Mouse (Mus musculus) MEL (cell line): ENCODE results near the gene Gk. TPM values are rescaled to one million over a fixed set of nuclear protein-coding genes. Genes with fewer than 3 reads are reported as not detected.

Source experiments
- DNase-seq: peaks from one replicate; pipeline ENCODE4 v3.0.0; 2011; ENCODE audit warnings: low read depth, low spot score
- H3K27ac ChIP-seq: 2 replicates; pipeline ENCODE4 v1.5.1; 2012; ENCODE audit warnings: low read depth, mild to moderate bottlenecking, control low read depth, low read length, moderate library complexity; ENCODE audit not compliant: control insufficient read depth
- H3K27me3 ChIP-seq, 2 experiments: fragments of 150-350 bp in 1 of 2; sonication (generic) in 1 of 2; 2 replicates each; pipeline ENCODE4 v1.6.1; 2012; ENCODE audit warnings: low read length in 2 of 2, mild to moderate bottlenecking in 2 of 2, improper control_type of control experiment in 1 of 2, moderate library complexity in 1 of 2; ENCODE audit not compliant: insufficient read depth in 2 of 2, control insufficient read depth in 1 of 2
- H3K36me3 ChIP-seq, 2 experiments: 2 replicates each; pipeline ENCODE4 v1.6.1; 2012 to 2014; ENCODE audit warnings: low read length in 2 of 2, improper control_type of control experiment in 1 of 2, inconsistent platforms in 1 of 2, mild to moderate bottlenecking in 1 of 2; ENCODE audit not compliant: insufficient read depth in 2 of 2, control insufficient read depth in 1 of 2
- H3K4me1 ChIP-seq, 2 experiments: fragments of 150-350 bp in 1 of 2; sonication (generic) in 1 of 2; 2 replicates each; pipeline ENCODE4 v1.6.1; 2012; ENCODE audit warnings: low read length in 2 of 2, improper control_type of control experiment in 1 of 2, mild to moderate bottlenecking in 1 of 2; ENCODE audit not compliant: insufficient read depth in 2 of 2, control insufficient read depth in 1 of 2
- H3K4me3 ChIP-seq, 2 experiments: fragments of 150-350 bp in 1 of 2; sonication (generic) in 1 of 2; 2 replicates each; pipeline ENCODE4 v1.5.1; 2012; ENCODE audit warnings: low read depth in 2 of 2, low read length in 2 of 2, mild to moderate bottlenecking in 2 of 2, moderate library complexity in 2 of 2, control low read depth in 1 of 2, improper control_type of control experiment in 1 of 2; ENCODE audit not compliant: control insufficient read depth in 1 of 2, insufficient read depth in 1 of 2
- H3K79me2 ChIP-seq: 2 replicates; pipeline ENCODE4 v1.6.1; 2012; ENCODE audit warnings: mild to moderate bottlenecking, low read length, moderate library complexity; ENCODE audit not compliant: control insufficient read depth, poor library complexity, insufficient read depth
- H3K9ac ChIP-seq: 2 replicates; pipeline ENCODE4 v1.6.1; 2012; ENCODE audit warnings: low read depth, mild to moderate bottlenecking, control low read depth, low read length, moderate library complexity; ENCODE audit not compliant: control insufficient read depth, poor library complexity, severe bottlenecking
- H3K9me3 ChIP-seq: fragments of 150-350 bp; sonication (generic); replicated peaks from 2 replicates; pipeline ENCODE4 v1.6.1; 2012; ENCODE audit warnings: mild to moderate bottlenecking, low read length, improper control_type of control experiment, moderate library complexity; ENCODE audit not compliant: insufficient read depth
- CHD1 ChIP-seq: IDR thresholded peaks from 2 replicates; pipeline ENCODE4 v1.6.1; 2012; ENCODE audit warnings: low read depth, mild to moderate bottlenecking, inconsistent platforms, low read length, improper control_type of control experiment
- CHD2 ChIP-seq: IDR thresholded peaks from 2 replicates; pipeline ENCODE4 v1.6.1; 2011; ENCODE audit warnings: low read length, improper control_type of control experiment
- CTCF ChIP-seq, 3 experiments: IDR thresholded peaks in 2 of 3; conservative IDR thresholded peaks in 1 of 3; 2 replicates each; pipeline ENCODE4 v1.5.1; 2011 to 2012; ENCODE audit warnings: low read length in 3 of 3, low read depth in 2 of 3, mild to moderate bottlenecking in 2 of 3, improper control_type of control experiment in 1 of 3, inconsistent platforms in 1 of 3, mixed read lengths in 1 of 3, moderate library complexity in 1 of 3; ENCODE audit not compliant: control insufficient read depth in 1 of 3, insufficient read depth in 1 of 3, poor library complexity in 1 of 3, severe bottlenecking in 1 of 3
- ETS1 ChIP-seq: IDR thresholded peaks from 2 replicates; pipeline ENCODE4 v1.6.1; 2012; ENCODE audit warnings: low read depth, mild to moderate bottlenecking, inconsistent platforms, low read length, improper control_type of control experiment, moderate library complexity
- GABPA ChIP-seq: IDR thresholded peaks from 2 replicates; pipeline ENCODE4 v1.6.1; 2012; ENCODE audit warnings: low read depth, mild to moderate bottlenecking, inconsistent platforms, low read length, improper control_type of control experiment, moderate library complexity
- HCFC1 ChIP-seq: IDR thresholded peaks from 2 replicates; pipeline ENCODE4 v1.6.1; 2012; ENCODE audit warnings: low read depth, mild to moderate bottlenecking, inconsistent platforms, low read length, improper control_type of control experiment, moderate library complexity
- KAT2A ChIP-seq: conservative IDR thresholded peaks from 2 replicates; pipeline ENCODE4 v1.6.1; 2012; ENCODE audit warnings: low read depth, low read length, improper control_type of control experiment, inconsistent platforms
- MAX ChIP-seq: IDR thresholded peaks from 2 replicates; pipeline ENCODE4 v1.6.1; 2011; ENCODE audit warnings: low read length, improper control_type of control experiment
- NELFE ChIP-seq: IDR thresholded peaks from 2 replicates; pipeline ENCODE4 v1.6.1; 2011; ENCODE audit warnings: low read depth, low read length, improper control_type of control experiment
- RCOR1 ChIP-seq: IDR thresholded peaks from 2 replicates; pipeline ENCODE4 v1.6.1; 2012; ENCODE audit warnings: low read depth, mild to moderate bottlenecking, inconsistent platforms, low read length, improper control_type of control experiment
- SMC3 ChIP-seq: IDR thresholded peaks from 2 replicates; pipeline ENCODE4 v1.6.1; 2011; ENCODE audit warnings: low read depth, low read length, improper control_type of control experiment
- UBTF ChIP-seq: IDR thresholded peaks from 2 replicates; pipeline ENCODE4 v1.6.1; 2012; ENCODE audit warnings: low read depth, mild to moderate bottlenecking, inconsistent platforms, low read length, improper control_type of control experiment, moderate library complexity, borderline replicate concordance; ENCODE audit not compliant: insufficient read depth
- ZKSCAN1 ChIP-seq: IDR thresholded peaks from 2 replicates; pipeline ENCODE4 v1.6.1; 2012; ENCODE audit warnings: low read depth, mild to moderate bottlenecking, inconsistent platforms, low read length, improper control_type of control experiment, moderate library complexity
- polyA plus RNA-seq, 2 experiments: library from polyadenylated mRNA; stranded (reverse) in 1 of 2; unstranded in 1 of 2; fragments of >175 nt in 1 of 2; fragments of >200 nt in 1 of 2; gene quantifications; 2 replicates each; pipeline versions ENCODE4 v1.2.1 to v1.2.4; 2012; ENCODE audit warnings: low replicate concordance in 2 of 2, low read depth in 1 of 2; ENCODE audit not compliant: insufficient read length in 2 of 2, insufficient read depth in 1 of 2, missing spikeins in 1 of 2
- total RNA-seq: library from RNA; depleted of rRNA; stranded (reverse); fragments of 300-350 nt; gene quantifications from 2 replicates; pipeline ENCODE4 v1.2.3, GENCODE M21; 2012

Gene Gk
- total and polyA plus RNA-seq, 3 experiments: 7.8 to 13.2 TPM; not detected in 1

DNA sequence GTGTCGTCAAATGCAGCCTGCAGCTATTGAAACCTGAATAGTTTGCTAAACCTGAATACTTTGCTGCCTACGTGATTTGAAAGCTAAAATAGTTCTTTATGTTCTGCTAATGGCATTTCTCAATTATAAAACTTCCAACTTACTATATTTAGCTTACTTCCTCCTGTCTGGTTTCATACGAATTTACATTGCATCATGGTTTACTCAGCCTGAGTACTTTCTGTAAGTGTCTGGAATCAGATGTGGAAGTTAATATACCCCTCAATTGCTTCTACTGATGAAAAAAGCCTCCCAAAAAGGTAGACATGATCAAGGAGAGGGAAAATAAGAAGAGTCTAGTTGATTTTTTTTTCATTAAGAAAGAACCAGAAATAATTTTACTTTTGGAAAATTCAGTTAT, 66.2 kb downstream of the Gk start:
- H3K27ac ChIP-seq: no peak overlapping the region
- DNase-seq: no peak
- H3K27me3 ChIP-seq: no peaks in the 10 kb centered on the region
- no peaks in the 10 kb centered on the region for H3K4me1 ChIP-seq
- H3K9ac ChIP-seq: no peak overlapping the region
- no peaks in the 10 kb centered on the region for H3K36me3 ChIP-seq
- H3K79me2 ChIP-seq: no peaks in the 10 kb centered on the region
- no peaks in the 10 kb centered on the region for H3K9me3 ChIP-seq
- H3K4me3 ChIP-seq: no peak overlapping the region
- TF ChIP-seq ZKSCAN1 (no peak), ETS1 (no peak), SMC3 (no peak)

GRCm38 (mm10) chrX:85705715-85706114, 70.9 kb downstream of the Gk start:
- TF ChIP-seq MAX: no peak
- TF ChIP-seq KAT2A: no peak
- no peak for TF ChIP-seq HCFC1
- TF ChIP-seq NELFE: no peak
- TF ChIP-seq SMC3: no peak
- TF ChIP-seq CTCF (IDR thresholded peaks at IDR 0.05 in 2 of 3, conservative IDR thresholded peaks at IDR 0.05 in 1 of 3; ENCODE audit: control insufficient read depth in 1 of 3, insufficient read depth in 1 of 3, low read depth in 2 of 3, low read length in 3 of 3, poor library complexity in 1 of 3, severe bottlenecking in 1 of 3): no peak
- TF ChIP-seq CHD2: no peak
- TF ChIP-seq RCOR1: no peak
- no peak for TF ChIP-seq UBTF
- TF ChIP-seq CHD1: no peak
- no peak overlapping the region for H3K4me3 ChIP-seq
- no peak overlapping the region for H3K27ac ChIP-seq
- no peak overlapping the region for H3K9ac ChIP-seq
- no peaks in the 10 kb centered on the region for H3K79me2 ChIP-seq
- no peak for DNase-seq
- no peaks in the 10 kb centered on the region for H3K4me1 ChIP-seq
- H3K9me3 ChIP-seq: no peaks in the 10 kb centered on the region
- H3K36me3 ChIP-seq: no peaks in the 10 kb centered on the region
- H3K27me3 ChIP-seq: no peaks in the 10 kb centered on the region

DNA sequence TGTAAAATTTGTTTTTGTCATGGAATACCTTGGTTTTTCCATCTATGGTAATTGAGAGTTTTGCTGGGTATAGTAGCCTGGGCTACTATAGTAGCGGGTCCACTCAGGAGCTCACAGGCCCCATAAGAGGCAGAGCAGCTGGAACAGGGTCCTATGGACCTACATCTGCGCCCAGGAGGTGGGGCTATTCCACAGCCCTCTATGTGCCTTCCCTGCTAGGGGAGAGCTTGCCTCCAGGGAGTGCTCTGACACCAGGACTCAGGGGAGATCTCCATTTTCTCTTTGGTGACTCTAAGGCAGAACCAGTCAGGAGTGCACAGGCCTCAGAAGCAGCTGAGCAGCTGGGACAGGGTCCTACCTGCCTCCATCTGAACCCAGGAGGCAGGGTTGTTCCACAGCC, 92.9 kb downstream of the Gk start:
- no peaks in the 10 kb centered on the region for H3K79me2 ChIP-seq
- DNase-seq: no peak
- TF ChIP-seq CTCF (IDR thresholded peaks at IDR 0.05 in 2 of 3, conservative IDR thresholded peaks at IDR 0.05 in 1 of 3; ENCODE audit: control insufficient read depth in 1 of 3, insufficient read depth in 1 of 3, low read depth in 2 of 3, low read length in 3 of 3, poor library complexity in 1 of 3, severe bottlenecking in 1 of 3): 0 out of 6 replicates have a peak, but pooled peaks of 1 of the 3 experiments have one; percentile 8
- TF ChIP-seq GABPA: no peak
- H3K36me3 ChIP-seq: no peaks in the 10 kb centered on the region
- H3K27ac ChIP-seq: no peak overlapping the region
- no peak overlapping the region for H3K9ac ChIP-seq
- no peaks in the 10 kb centered on the region for H3K9me3 ChIP-seq
- no peaks in the 10 kb centered on the region for H3K4me1 ChIP-seq
- H3K4me3 ChIP-seq: no peak overlapping the region
- no peaks in the 10 kb centered on the region for H3K27me3 ChIP-seq
